Mouse (Mus musculus) limb, embryonic 12.5 days (tissue): ENCODE data around the gene Ulk2. TPM values are rescaled to one million over a fixed set of nuclear protein-coding genes. Genes with fewer than 3 reads are reported as not detected.
"Not testable (repeated sequence)": the region's sequence is repeated elsewhere in the genome, so short reads cannot be mapped to it uniquely, and the experiment has no call there.

ENCODE experiments used
- ATAC-seq: fragments of 200-750 bp; cut with Nextera tagmentation; 2 replicates; pipeline ENCODE4 v1.8.0; 2017; ENCODE audit warnings: low read depth, moderate TSS enrichment; ENCODE audit not compliant: insufficient number of reproducible peaks, insufficient read depth, low FRiP score, low TSS enrichment
- H3K27ac ChIP-seq: fragments of 300-500 bp; sonication (generic); 2 replicates; pipeline ENCODE4 v1.5.1; 2016; ENCODE audit warnings: mild to moderate bottlenecking, moderate library complexity
- H3K27me3 ChIP-seq: fragments of 300-500 bp; sonication (generic); 2 replicates; pipeline ENCODE4 v1.6.1; 2016; ENCODE audit warnings: mild to moderate bottlenecking, moderate library complexity
- H3K36me3 ChIP-seq: fragments of 300-500 bp; sonication (generic); 2 replicates; pipeline ENCODE4 v1.6.1; 2016; ENCODE audit warnings: mild to moderate bottlenecking, moderate library complexity
- H3K4me1 ChIP-seq: fragments of 300-500 bp; sonication (generic); replicated peaks from 2 replicates; pipeline ENCODE4 v1.6.1; 2016
- H3K4me2 ChIP-seq: fragments of 300-500 bp; sonication (generic); 2 replicates; pipeline ENCODE4 v1.6.1; 2016; ENCODE audit warnings: mild to moderate bottlenecking, moderate library complexity
- H3K4me3 ChIP-seq: fragments of 300-500 bp; sonication (generic); replicated peaks from 2 replicates; pipeline ENCODE4 v1.5.1; 2016; ENCODE audit warnings: mild to moderate bottlenecking
- H3K9ac ChIP-seq: fragments of 300-500 bp; sonication (generic); replicated peaks from 2 replicates; pipeline ENCODE4 v1.6.1; 2016; ENCODE audit warnings: mild to moderate bottlenecking, moderate library complexity
- H3K9me3 ChIP-seq: fragments of 300-500 bp; sonication (generic); 2 replicates; pipeline ENCODE4 v1.6.1; 2016; ENCODE audit warnings: mild to moderate bottlenecking, moderate library complexity
- WGBS: fragments of 180-500 bp; shearing (Covaris S2); methylation state at CpG from one replicate; pipeline ENCODE4 v1.1.7; 2016; 5-methylcytosine and 5-hydroxymethylcytosine counted together
- polyA plus RNA-seq: library from polyadenylated mRNA; unstranded; fragments of >200 nt; fragmentation: Nextera tagmentation; extraction: Ambion mirVana; gene quantifications from 2 replicates; pipeline ENCODE4 v1.2.1, GENCODE M21; 2016

The Ulk2 gene
- polyA plus RNA-seq, 1 experiment from 2014 or later: 19.7 TPM

GRCm38 (mm10) chr11:61851195-61851594 lies 3.7 kb downstream of the Ulk2 start:
- Histone ChIP-seq H3K9me3 (no peaks in the 10 kb centered on the region), H3K4me1 (no peaks in the 10 kb centered on the region), H3K9ac (no peak overlapping the region), H3K36me3 (peaks cover 18% of the 10 kb centered on the region; the same call in 1 of the 2 replicates), H3K27ac (no peak overlapping the region), H3K4me3 (no peak overlapping the region), H3K4me2 (no peak overlapping the region), H3K27me3 (no peaks in the 10 kb centered on the region)
- ATAC-seq: no peak
- 84% methylated on average over 3 of the region's 3 CpGs for WGBS

- H3K36me3 ChIP-seq: peaks cover 59% of the 10 kb centered on the region
- not testable (repeated sequence) for H3K9ac ChIP-seq, H3K4me2 ChIP-seq, H3K27me3 ChIP-seq, H3K27ac ChIP-seq, H3K9me3 ChIP-seq, H3K4me3 ChIP-seq, ATAC-seq, H3K4me1 ChIP-seq
- 75% methylated on average over 3 of the region's 3 CpGs for WGBS
Observed at GRCm38 (mm10) chr11:61840663-61841062, 14.2 kb downstream of the Ulk2 start.

GRCm38 (mm10) chr11:61839940-61840339 lies 14.9 kb downstream of the Ulk2 start:
- no peaks in the 10 kb centered on the region for H3K27me3 ChIP-seq

GRCm38 (mm10) chr11:61839182-61839581 lies 15.7 kb downstream of the Ulk2 start:
- no peaks in the 10 kb centered on the region for H3K27me3 ChIP-seq
- H3K4me2 ChIP-seq: no peak overlapping the region
- no peaks in the 10 kb centered on the region for H3K4me1 ChIP-seq
- no peak overlapping the region for H3K27ac ChIP-seq
- H3K9ac ChIP-seq: no peak overlapping the region
- H3K36me3 ChIP-seq: peaks cover 56% of the 10 kb centered on the region
- no peak for ATAC-seq
- H3K4me3 ChIP-seq: no peak overlapping the region
- 83% methylated on average over 1 of the region's 1 CpGs for WGBS
- no peaks in the 10 kb centered on the region for H3K9me3 ChIP-seq

More at GRCm38 (mm10) chr11:61839940-61840339, 14.9 kb downstream of the Ulk2 start:
- Histone ChIP-seq H3K9me3 (no peaks in the 10 kb centered on the region), H3K4me1 (no peaks in the 10 kb centered on the region), H3K27ac (no peak overlapping the region), H3K4me3 (no peak overlapping the region), H3K36me3 (peaks cover 55% of the 10 kb centered on the region), H3K9ac (no peak overlapping the region), H3K4me2 (no peak overlapping the region)
- no peak for ATAC-seq

GRCm38 (mm10) chr11:61809793-61810192 lies 45.1 kb downstream of the Ulk2 start:
- H3K9me3 ChIP-seq: no peaks in the 10 kb centered on the region
- WGBS: 38% methylated on average over 4 of the region's 4 CpGs
- H3K4me3 ChIP-seq: no peak overlapping the region
- no peak overlapping the region for H3K27ac ChIP-seq
- no peaks in the 10 kb centered on the region for H3K27me3 ChIP-seq
- H3K9ac ChIP-seq: no peak overlapping the region
- H3K36me3 ChIP-seq: peaks cover 79% of the 10 kb centered on the region
- no peak overlapping the region for H3K4me2 ChIP-seq
- no peak for ATAC-seq
- no peaks in the 10 kb centered on the region for H3K4me1 ChIP-seq

- no peak overlapping the region for H3K4me3 ChIP-seq
- H3K9me3 ChIP-seq: no peaks in the 10 kb centered on the region
- no peak for ATAC-seq
- H3K4me2 ChIP-seq: no peak overlapping the region
- 90% methylated on average over 2 of the region's 2 CpGs for WGBS
- H3K36me3 ChIP-seq: peaks cover 71% of the 10 kb centered on the region
- H3K4me1 ChIP-seq: no peaks in the 10 kb centered on the region
- no peak overlapping the region for H3K9ac ChIP-seq
- H3K27ac ChIP-seq: no peak overlapping the region
- H3K27me3 ChIP-seq: no peaks in the 10 kb centered on the region
Observed at GRCm38 (mm10) chr11:61808551-61809117, 46.2 kb downstream of the Ulk2 start.

- WGBS: 79% methylated on average over 1 of the region's 1 CpGs
- Histone ChIP-seq H3K27me3 (no peaks in the 10 kb centered on the region), H3K9me3 (no peaks in the 10 kb centered on the region), H3K9ac (no peak overlapping the region), H3K4me1 (no peaks in the 10 kb centered on the region), H3K36me3 (peaks cover 66% of the 10 kb centered on the region), H3K4me3 (no peak overlapping the region), H3K27ac (no peak overlapping the region), H3K4me2 (no peak overlapping the region)
- ATAC-seq: no peak
Observed at GRCm38 (mm10) chr11:61793441-61793840, 61.4 kb downstream of the Ulk2 start.

- H3K36me3 ChIP-seq: peaks cover 72% of the 10 kb centered on the region
- H3K27ac ChIP-seq: no peak overlapping the region
- ATAC-seq: no peak
- H3K4me1 ChIP-seq: no peaks in the 10 kb centered on the region
- H3K4me2 ChIP-seq: no peak overlapping the region
- no peak overlapping the region for H3K9ac ChIP-seq
- no peak overlapping the region for H3K4me3 ChIP-seq
- H3K27me3 ChIP-seq: no peaks in the 10 kb centered on the region
- 97% methylated on average over 1 of the region's 1 CpGs for WGBS
- no peaks in the 10 kb centered on the region for H3K9me3 ChIP-seq
Observed at GRCm38 (mm10) chr11:61788550-61788949, 66.3 kb downstream of the Ulk2 start.

- not testable (repeated sequence) for H3K4me1 ChIP-seq, H3K4me3 ChIP-seq, ATAC-seq, H3K27me3 ChIP-seq, H3K27ac ChIP-seq, H3K9me3 ChIP-seq, H3K4me2 ChIP-seq, H3K9ac ChIP-seq
- H3K36me3 ChIP-seq: peaks cover 65% of the 10 kb centered on the region
- 95% methylated on average over 3 of the region's 3 CpGs for WGBS
Observed at GRCm38 (mm10) chr11:61782526-61782925, 72.3 kb downstream of the Ulk2 start.

- H3K27ac ChIP-seq: no peak overlapping the region
- H3K4me2 ChIP-seq: no peak overlapping the region
- ATAC-seq: no peak
- no peak overlapping the region for H3K4me3 ChIP-seq
- no peaks in the 10 kb centered on the region for H3K9me3 ChIP-seq
- no peaks in the 10 kb centered on the region for H3K4me1 ChIP-seq
- no peak overlapping the region for H3K9ac ChIP-seq
- 88% methylated on average over 4 of the region's 4 CpGs for WGBS
- H3K27me3 ChIP-seq: no peaks in the 10 kb centered on the region
- peaks cover 44% of the 10 kb centered on the region for H3K36me3 ChIP-seq
Observed at GRCm38 (mm10) chr11:61774551-61775149, 80.2 kb downstream of the Ulk2 start.

GRCm38 (mm10) chr11:61761584-61762407 lies 93.1 kb downstream of the Ulk2 start, which contains the start of gene Prpsap2:
TSS of gene Prpsap2 (minus strand) at chr11:61762088.
- under 1% methylated on average over 51 of the region's 51 CpGs for WGBS

More at GRCm38 (mm10) chr11:61761584-61762407, 93.1 kb downstream of the Ulk2 start, which contains the start of gene Prpsap2:
- Histone ChIP-seq H3K4me3 (peak within 1 kb of the TSS; percentile 58), H3K9ac (peak within 1 kb of the TSS; percentile 81), H3K4me2 (peak within 1 kb of the TSS; percentile 67), H3K36me3 (peaks cover 5% of the 10 kb centered on the region; the same call in 1 of the 2 replicates), H3K4me1 (peaks cover 7% of the 10 kb centered on the region), H3K27me3 (no peaks in the 10 kb centered on the region), H3K9me3 (no peaks in the 10 kb centered on the region), H3K27ac (peak within 1 kb of the TSS; percentile 88)
- peak; percentile 89 for ATAC-seq
